Comparison of ENCODE assay signal across 19 mouse cellular contexts in genomic region chr3:148475862-148476261, GRCm38 (mm10).
"Had no signal": no experiment of that assay in that cellular context is flagged by ENCODE, and none has a peak within 500 bp of the region (broad histone marks: within the 10 kb centered on the region; RNA-seq: fewer than 3 reads in every experiment).

No protein-coding gene starts in this region.

- H3K27me3 ChIP-seq: limb, embryonic 13.5 days; liver, embryonic 12.5 days; liver, embryonic 15.5 days; lung, embryonic 15.5 days had no signal

- H3K36me3 ChIP-seq: limb, embryonic 10.5 days; limb, embryonic 13.5 days; liver, embryonic 12.5 days; liver, embryonic 15.5 days; lung, embryonic 15.5 days had no signal

- H3K4me2 ChIP-seq: limb, embryonic 13.5 days; liver, embryonic 12.5 days; liver, embryonic 15.5 days; lung, embryonic 15.5 days; midbrain, embryonic 11.5 days had no signal

- ATAC-seq: liver, embryonic 12.5 days had no signal

- H3K9ac ChIP-seq: limb, embryonic 13.5 days; liver, embryonic 12.5 days; liver, embryonic 15.5 days; lung, embryonic 15.5 days had no signal

- H3K4me3 ChIP-seq: layer of hippocampus, adult 2 months; left cerebral cortex, adult 2 months; limb, embryonic 10.5 days; limb, embryonic 13.5 days; liver, embryonic 12.5 days; liver, embryonic 15.5 days; lung, embryonic 15.5 days had no signal

- H3K9me3 ChIP-seq: limb, embryonic 10.5 days; limb, embryonic 13.5 days; liver, embryonic 12.5 days; liver, embryonic 15.5 days; lung, embryonic 15.5 days had no signal

- H3K27ac ChIP-seq: layer of hippocampus, adult 2 months; left cerebral cortex, adult 2 months; limb, embryonic 10.5 days; limb, embryonic 13.5 days; liver, embryonic 12.5 days; liver, embryonic 15.5 days; lung, embryonic 15.5 days had no signal

- DNase-seq: kidney, adult 8-10 months; kidney, postnatal 14 days; kidney, postnatal 4 days; layer of hippocampus, postnatal 36 days; liver; lung, adult 18-20 months; lung, postnatal 10 days; lung, postnatal 36 days; midbrain, embryonic 14.5 days; thymus, adult 18-20 months; thymus, postnatal 36 days had no signal

- H3K4me1 ChIP-seq: limb, embryonic 13.5 days; liver, embryonic 12.5 days; liver, embryonic 15.5 days; lung, embryonic 15.5 days had no signal
